8 mouse cellular contexts compared by ENCODE assay signal in the genomic region with DNA sequence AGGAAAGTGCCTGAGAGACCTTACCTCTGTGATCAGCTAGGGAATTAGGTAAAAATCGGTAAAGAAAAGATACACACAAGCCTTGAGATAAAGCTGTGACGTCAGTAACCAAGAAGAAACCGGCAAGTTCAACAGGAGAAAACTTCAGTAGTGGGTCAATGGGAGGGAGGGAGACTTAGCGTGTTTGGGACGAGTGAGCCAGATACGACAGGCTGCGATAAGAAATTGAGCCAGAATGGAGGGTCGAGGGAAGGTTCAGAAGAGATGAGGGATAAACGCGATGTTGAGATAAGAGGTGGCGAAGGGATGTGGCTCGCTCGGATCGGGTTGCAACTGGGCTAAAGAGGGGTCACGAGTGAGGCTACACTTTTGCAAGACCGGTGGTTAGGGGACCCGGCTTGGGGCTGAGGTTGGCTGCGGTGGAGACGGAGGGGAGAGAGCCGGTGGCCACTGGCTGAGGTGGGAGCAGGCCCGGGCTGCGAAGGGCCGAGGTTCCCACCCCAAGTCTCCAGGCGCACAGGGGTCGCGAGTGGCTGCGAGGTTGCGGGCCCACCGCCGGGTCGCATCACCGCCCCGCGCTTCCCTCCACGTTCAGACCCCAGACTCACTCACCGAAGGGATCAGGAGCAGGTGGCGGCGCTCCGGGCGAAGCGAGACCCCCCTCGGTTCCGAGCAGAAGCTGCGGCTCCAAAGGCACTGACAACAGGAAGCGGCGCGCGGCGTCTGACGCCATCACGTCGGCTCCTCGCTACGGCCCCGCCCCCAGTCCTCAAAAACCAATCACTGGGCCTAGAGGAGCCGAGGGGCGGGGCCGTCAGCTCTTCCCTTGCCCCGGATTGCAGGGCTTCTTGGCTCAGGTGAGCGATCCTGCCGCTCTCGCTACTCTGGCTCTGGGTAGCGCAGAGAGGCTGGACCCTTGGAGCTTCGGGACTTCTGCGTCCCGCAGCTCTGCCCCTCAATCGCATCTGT. TPM values are rescaled to one million over a fixed set of nuclear protein-coding genes. Genes with fewer than 3 reads are reported as not detected.
A peak's percentile ranks its signal among the peaks of the same experiment; 100 is the strongest.
DNase-seq lines count a peak whose midpoint lies in the region; ATAC-seq and TF ChIP-seq lines count a peak whose summit lies in the region.

Gene Plekhm1, minus strand, starts transcription at position 707 of the 969 bp plus-strand sequence.

- DNase-seq in CD8-positive naive resting alpha-beta T cell, adult 2 months (ENCODE audit: low read depth in 2 of 2, low spot score in 2 of 2) = peak; percentile 91 to 96
- peak; percentile 95 for DNase-seq in c-Kit-positive CD71-negative TER-119-negative erythroid progenitor cells, embryonic 14.5 days (ENCODE audit: low read depth)
- DNase-seq in forebrain, embryonic 10.5 days (ENCODE audit: extremely low spot score, low spot score) = peak; percentile 93
- peak; percentile 98 to 99 for DNase-seq in kidney, postnatal 25 days
- DNase-seq in liver, embryonic 14.5 days (ENCODE audit: low read depth in 3 of 3, low spot score in 3 of 3) = peak; percentile 89 to 90 (median 89)
- DNase-seq in neural tube, embryonic 11.5 days (ENCODE audit: low spot score) = peak; percentile 95
- peak; percentile 97 for DNase-seq in stomach, postnatal 0 days (ENCODE audit: low spot score)

- peak; percentile 96 for ATAC-seq in heart, embryonic 15.5 days (replicated peaks; ENCODE audit: insufficient number of reproducible peaks, insufficient read depth, low FRiP score, low read depth)
- ATAC-seq in liver, embryonic 14.5 days (ENCODE audit: insufficient read depth) = peak; percentile 97
- ATAC-seq in neural tube, embryonic 11.5 days (ENCODE audit: insufficient read depth, low FRiP score, low TSS enrichment) = peak; percentile 97
- ATAC-seq in stomach, postnatal 0 days (ENCODE audit: low FRiP score, low TSS enrichment) = peak; percentile 96

- H3K4me1 ChIP-seq in forebrain, embryonic 10.5 days = peaks cover 31% of the 10 kb centered on the region
- H3K4me1 ChIP-seq in heart, embryonic 15.5 days (replicated peaks) = peaks cover 12% of the 10 kb centered on the region
- H3K4me1 ChIP-seq in liver, embryonic 14.5 days (replicated peaks; ENCODE audit: control insufficient read depth in 2 of 2, insufficient read depth in 2 of 2, low read length in 1 of 2) = peaks cover 3 to 10% of the 10 kb centered on the region in 2 experiments; a peak in 3 of 4 replicates
- peaks cover 12% of the 10 kb centered on the region for H3K4me1 ChIP-seq in neural tube, embryonic 11.5 days (ENCODE audit: control insufficient read depth, insufficient read depth, low read length)
- H3K4me1 ChIP-seq in stomach, postnatal 0 days (replicated peaks; ENCODE audit: control insufficient read depth, insufficient read depth) = no peaks in the 10 kb centered on the region

- H3K4me3 ChIP-seq in forebrain, embryonic 10.5 days = peak within 1 kb of the TSS; percentile 89
- peak within 1 kb of the TSS; percentile 74 for H3K4me3 ChIP-seq in heart, embryonic 15.5 days
- peak within 1 kb of the TSS; percentile 77 to 98 for H3K4me3 ChIP-seq in liver, embryonic 14.5 days (ENCODE audit: insufficient read depth in 1 of 2, low read depth in 2 of 2, low read length in 2 of 2)
- H3K4me3 ChIP-seq in neural tube, embryonic 11.5 days (ENCODE audit: low read depth, low read length) = peak within 1 kb of the TSS; percentile 71
- peak within 1 kb of the TSS; percentile 92 for H3K4me3 ChIP-seq in stomach, postnatal 0 days (ENCODE audit: low read depth, low read length)

- H3K9ac ChIP-seq in heart, embryonic 15.5 days = peak within 1 kb of the TSS; percentile 76
- H3K9ac ChIP-seq in liver, embryonic 14.5 days (replicated peaks) = peak within 1 kb of the TSS; percentile 94
- H3K9ac ChIP-seq in neural tube, embryonic 11.5 days (ENCODE audit: low read length) = peak within 1 kb of the TSS; percentile 74
- peak within 1 kb of the TSS; percentile 82 for H3K9ac ChIP-seq in stomach, postnatal 0 days (ENCODE audit: low read length)

- H3K4me2 ChIP-seq in heart, embryonic 15.5 days = peak within 1 kb of the TSS; percentile 84
- H3K4me2 ChIP-seq in liver, embryonic 14.5 days (ENCODE audit: low read depth) = peak within 1 kb of the TSS; percentile 90
- H3K4me2 ChIP-seq in neural tube, embryonic 11.5 days (ENCODE audit: low read depth) = peak within 1 kb of the TSS; percentile 79
- peak within 1 kb of the TSS; percentile 66 for H3K4me2 ChIP-seq in stomach, postnatal 0 days (replicated peaks; ENCODE audit: low read depth)

- H3K9me3 ChIP-seq in forebrain, embryonic 10.5 days = no peaks in the 10 kb centered on the region
- H3K9me3 ChIP-seq in heart, embryonic 15.5 days (replicated peaks) = no peaks in the 10 kb centered on the region
- H3K9me3 ChIP-seq in liver, embryonic 14.5 days (ENCODE audit: control insufficient read depth, low read length) = no peaks in the 10 kb centered on the region
- H3K9me3 ChIP-seq in neural tube, embryonic 11.5 days (ENCODE audit: control insufficient read depth, low read length) = no peaks in the 10 kb centered on the region
- H3K9me3 ChIP-seq in stomach, postnatal 0 days (ENCODE audit: control insufficient read depth, low read length) = no peaks in the 10 kb centered on the region

- no peak for TF ChIP-seq EP300 in liver, embryonic 14.5 days (IDR thresholded peaks at IDR 0.05; ENCODE audit: low read depth)
- no peak for TF ChIP-seq EP300 in stomach, postnatal 0 days (optimal IDR thresholded peaks at IDR 0.05)

- no peak; the same call in 1 of the 2 replicates for TF ChIP-seq CTCF in liver, embryonic 14.5 days (IDR thresholded peaks at IDR 0.05; ENCODE audit: low read depth)
- no peak for TF ChIP-seq CTCF in stomach, postnatal 0 days (IDR thresholded peaks at IDR 0.05; ENCODE audit: low read depth)

- H3K27ac ChIP-seq in forebrain, embryonic 10.5 days = peak within 1 kb of the TSS; percentile 88
- H3K27ac ChIP-seq in heart, embryonic 15.5 days = peak within 1 kb of the TSS; percentile 41
- peak within 1 kb of the TSS; percentile 68 for H3K27ac ChIP-seq in liver, embryonic 14.5 days
- no peak within 1 kb of the TSS; the same call in 1 of the 2 replicates for H3K27ac ChIP-seq in neural tube, embryonic 11.5 days (ENCODE audit: low read depth, low read length)
- H3K27ac ChIP-seq in stomach, postnatal 0 days (replicated peaks) = peak within 1 kb of the TSS; percentile 86

- peaks cover 5% of the 10 kb centered on the region; the same call in 1 of the 2 replicates for H3K27me3 ChIP-seq in forebrain, embryonic 10.5 days (ENCODE audit: poor library complexity, severe bottlenecking)
- no peaks in the 10 kb centered on the region for H3K27me3 ChIP-seq in heart, embryonic 15.5 days
- no peaks in the 10 kb centered on the region for H3K27me3 ChIP-seq in liver, embryonic 14.5 days (ENCODE audit: control insufficient read depth, insufficient read depth, low read length)
- H3K27me3 ChIP-seq in neural tube, embryonic 11.5 days (ENCODE audit: control insufficient read depth, insufficient read depth, low read length) = no peaks in the 10 kb centered on the region
- H3K27me3 ChIP-seq in stomach, postnatal 0 days (ENCODE audit: control insufficient read depth, insufficient read depth, low read length) = no peaks in the 10 kb centered on the region

- WGBS in forebrain, embryonic 10.5 days = under 1% methylated on average over 67 of the region's 67 CpGs
- WGBS in heart, embryonic 15.5 days = under 1% methylated on average over 64 of the region's 67 CpGs
- under 1% methylated on average over 60 of the region's 67 CpGs for WGBS in liver, embryonic 14.5 days (ENCODE audit: insufficient replicate concordance)
- WGBS in neural tube, embryonic 11.5 days = 1% methylated on average over 62 of the region's 67 CpGs
- under 1% methylated on average over 59 of the region's 67 CpGs for WGBS in stomach, postnatal 0 days

- H3K36me3 ChIP-seq in forebrain, embryonic 10.5 days (replicated peaks) = peaks cover 9% of the 10 kb centered on the region; the same call in 1 of the 2 replicates
- H3K36me3 ChIP-seq in heart, embryonic 15.5 days = no peaks in the 10 kb centered on the region
- no peaks in the 10 kb centered on the region; the same call in 1 of the 2 replicates for H3K36me3 ChIP-seq in liver, embryonic 14.5 days (replicated peaks; ENCODE audit: control insufficient read depth, insufficient read depth, low read depth)
- H3K36me3 ChIP-seq in neural tube, embryonic 11.5 days (ENCODE audit: control insufficient read depth, insufficient read depth, low read length) = no peaks in the 10 kb centered on the region
- no peaks in the 10 kb centered on the region for H3K36me3 ChIP-seq in stomach, postnatal 0 days (ENCODE audit: control insufficient read depth, insufficient read depth, low read length)

RNA-seq across cellular contexts. Expression of gene Plekhm1, which starts in this region (rescaled TPM):
- 8.4 TPM in 2 replicates for polyA plus RNA-seq in forebrain, embryonic 10.5 days (2016; fragmentation: Nextera tagmentation; extraction: Ambion mirVana)
- polyA plus RNA-seq in heart, embryonic 15.5 days (2015; fragmentation: Nextera tagmentation; extraction: Ambion mirVana) = 4.8 and 6.1 TPM in 2 replicates
- 3.7 TPM in 2 replicates for polyA plus RNA-seq in liver, embryonic 14.5 days (2012; rRNA removed)
- 3.3 and 3.9 TPM in 2 replicates for polyA plus RNA-seq in liver, embryonic 14.5 days (2014; fragmentation: Nextera tagmentation; extraction: Ambion mirVana)
- 10.0 and 10.5 TPM in 2 replicates for polyA plus RNA-seq in neural tube, embryonic 11.5 days (2014; fragmentation: Nextera tagmentation; extraction: Ambion mirVana)
- polyA plus RNA-seq in stomach, postnatal 0 days (2015; fragmentation: Nextera tagmentation; extraction: Ambion mirVana) = 3.6 and 4.2 TPM in 2 replicates
